Mouse (Mus musculus) liver, embryonic 13.5 days (tissue): ENCODE data around the gene AC124108.1. TPM values are rescaled to one million over a fixed set of nuclear protein-coding genes. Genes with fewer than 3 reads are reported as not detected.
"Not testable (repeated sequence)": the region's sequence is repeated elsewhere in the genome, so short reads cannot be mapped to it uniquely, and the experiment has no call there.

Source experiments
- ATAC-seq: fragments of 200-750 bp; cut with Nextera tagmentation; 2 replicates; pipeline ENCODE4 v1.8.0; 2017; ENCODE audit warnings: low read depth, mild to moderate bottlenecking, moderate number of reproducible peaks, moderate library complexity
- DNase-seq: peaks from one replicate; pipeline ENCODE4 v3.0.0; 2022
- H3K27ac ChIP-seq: fragments of 300-500 bp; sonication (generic); 2 replicates; pipeline ENCODE4 v1.5.1; 2015; ENCODE audit warnings: moderate library complexity, mild to moderate bottlenecking, inconsistent platforms
- H3K27me3 ChIP-seq: fragments of 300-500 bp; sonication (generic); 2 replicates; pipeline ENCODE4 v1.6.1; 2015; ENCODE audit warnings: mild to moderate bottlenecking, inconsistent platforms
- H3K36me3 ChIP-seq: fragments of 300-500 bp; sonication (generic); 2 replicates; pipeline ENCODE4 v1.6.1; 2015; ENCODE audit warnings: mild to moderate bottlenecking, inconsistent platforms
- H3K4me1 ChIP-seq: fragments of 300-500 bp; sonication (generic); replicated peaks from 2 replicates; pipeline ENCODE4 v1.6.1; 2015; ENCODE audit warnings: inconsistent platforms
- H3K4me2 ChIP-seq: fragments of 300-500 bp; sonication (generic); 2 replicates; pipeline ENCODE4 v1.6.1; 2015; ENCODE audit warnings: inconsistent platforms, mild to moderate bottlenecking, moderate library complexity
- H3K4me3 ChIP-seq: fragments of 300-500 bp; sonication (generic); replicated peaks from 2 replicates; pipeline ENCODE4 v1.5.1; 2015; ENCODE audit warnings: mild to moderate bottlenecking, inconsistent platforms
- H3K9ac ChIP-seq: fragments of 300-500 bp; sonication (generic); 2 replicates; pipeline ENCODE4 v1.6.1; 2015; ENCODE audit warnings: mild to moderate bottlenecking, inconsistent platforms
- H3K9me3 ChIP-seq: fragments of 300-500 bp; sonication (generic); replicated peaks from 2 replicates; pipeline ENCODE4 v1.6.1; 2016; ENCODE audit warnings: inconsistent platforms
- WGBS: fragments of 180-500 bp; shearing (Covaris S2); methylation state at CpG from one replicate; pipeline ENCODE4 v1.1.7; 2015; ENCODE audit not compliant: insufficient replicate concordance; 5-methylcytosine and 5-hydroxymethylcytosine counted together
- polyA plus RNA-seq: library from polyadenylated mRNA; unstranded; fragments of >200 nt; fragmentation: Nextera tagmentation; extraction: Ambion mirVana; gene quantifications from 2 replicates; pipeline ENCODE4 v1.2.1, GENCODE M21; 2015

Gene AC124108.1
- polyA plus RNA-seq, 1 experiment from 2014 or later = not detected

DNA sequence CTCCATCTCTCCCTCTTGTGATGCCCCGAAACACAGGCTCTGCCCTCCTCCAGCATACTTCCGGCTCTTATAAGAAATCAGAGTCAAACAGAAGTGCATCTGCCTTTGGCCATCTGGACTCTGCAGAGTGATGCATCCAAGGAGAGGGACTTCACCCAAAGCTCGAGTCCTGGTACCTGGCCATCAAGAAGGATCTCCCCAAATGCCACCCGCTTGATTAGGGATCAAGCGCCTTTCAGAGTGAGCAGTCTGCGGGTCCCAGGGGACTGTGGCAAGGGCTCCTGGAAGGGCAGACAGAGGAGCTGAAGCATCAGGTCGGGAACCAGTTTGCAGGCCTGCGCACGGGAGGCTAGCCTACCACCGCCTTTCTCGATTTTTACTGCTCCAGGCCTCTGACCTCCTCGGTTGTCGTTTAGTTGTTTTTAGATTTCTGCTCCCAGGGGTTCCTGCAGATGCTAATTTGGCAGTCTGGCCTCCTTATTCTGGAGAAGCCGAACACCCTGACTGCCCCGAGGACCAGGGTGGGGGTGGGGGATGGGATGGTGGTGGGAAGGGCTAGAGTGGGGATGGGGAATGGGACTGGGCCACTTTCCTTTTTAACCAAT lies 38.1 kb upstream of the AC124108.1 start:
- ATAC-seq = no peak
- DNase-seq = no peak
- Histone ChIP-seq H3K4me1 (peaks cover 22% of the 10 kb centered on the region; the same call in 1 of the 2 replicates), H3K36me3 (no peaks in the 10 kb centered on the region), H3K4me2 (no peak overlapping the region), H3K4me3 (no peak overlapping the region), H3K27me3 (peaks cover 8% of the 10 kb centered on the region), H3K27ac (no peak overlapping the region), H3K9me3 (no peaks in the 10 kb centered on the region), H3K9ac (no peak overlapping the region)
- 54% methylated on average over 15 of the region's 15 CpGs for WGBS

DNA sequence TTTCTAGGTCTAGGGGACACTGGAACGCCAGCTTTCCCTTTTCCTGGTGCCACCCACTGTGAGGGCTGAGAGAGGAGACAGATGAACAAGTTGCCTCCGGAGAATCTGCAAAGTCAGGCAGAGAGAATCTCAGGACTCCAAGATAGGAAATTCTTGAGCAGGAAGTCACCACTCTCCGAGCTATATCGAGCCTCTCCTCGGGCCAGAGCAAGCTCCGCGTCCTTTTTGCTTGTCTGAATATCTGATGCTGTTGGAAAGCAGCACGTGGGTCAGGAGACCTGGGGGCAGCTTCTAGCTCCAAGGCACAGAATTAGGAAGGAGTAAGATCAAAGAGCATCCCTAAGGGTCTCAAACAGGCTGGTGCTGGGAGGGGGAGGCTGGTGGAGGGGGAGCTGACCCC lies 37.6 kb upstream of the AC124108.1 start:
- H3K27ac ChIP-seq = no peak overlapping the region

DNA sequence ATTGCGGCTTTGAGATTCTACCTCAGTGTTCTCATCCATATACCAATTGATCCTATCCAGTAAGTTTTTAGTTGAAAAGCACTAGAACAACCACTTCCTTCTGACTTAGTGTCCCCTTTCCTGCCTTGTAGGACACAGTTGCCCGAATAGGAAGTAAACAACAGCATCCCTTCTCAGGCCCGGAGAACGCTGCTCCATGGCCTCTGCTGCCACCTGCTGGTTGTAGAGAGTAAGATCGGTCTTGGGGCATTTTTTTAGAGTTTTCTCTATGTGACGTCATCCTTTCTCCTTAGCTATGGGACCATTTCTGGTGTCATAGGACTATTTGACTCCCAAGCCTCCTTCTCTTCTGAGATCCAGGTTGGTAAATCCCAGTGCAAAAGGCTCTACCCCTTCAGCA lies 35.5 kb upstream of the AC124108.1 start:
- H3K4me3 ChIP-seq = no peak overlapping the region
- no peak overlapping the region for H3K27ac ChIP-seq
- H3K27me3 ChIP-seq = peaks cover 33% of the 10 kb centered on the region
- peak overlapping the region; percentile 29; the same call in 1 of the 2 replicates for H3K4me2 ChIP-seq
- H3K36me3 ChIP-seq = no peaks in the 10 kb centered on the region
- WGBS = 7% methylated on average over 6 of the region's 6 CpGs
- peaks cover 14% of the 10 kb centered on the region; the same call in 1 of the 2 replicates for H3K4me1 ChIP-seq
- DNase-seq (peak; percentile 60), ATAC-seq (peak; percentile 21; the same call in 1 of the 2 replicates)
- H3K9ac ChIP-seq = no peak overlapping the region
- H3K9me3 ChIP-seq = no peaks in the 10 kb centered on the region

More for the DNA sequence above, 37.6 kb upstream of the AC124108.1 start:
- Histone ChIP-seq H3K9me3 (no peaks in the 10 kb centered on the region), H3K9ac (no peak overlapping the region), H3K36me3 (no peaks in the 10 kb centered on the region), H3K4me2 (no peak overlapping the region), H3K4me3 (no peak overlapping the region), H3K27me3 (peaks cover 13% of the 10 kb centered on the region), H3K4me1 (peaks cover 22% of the 10 kb centered on the region; the same call in 1 of the 2 replicates)
- DNase-seq (no peak), ATAC-seq (no peak)
- WGBS = 35% methylated on average over 8 of the region's 8 CpGs

DNA sequence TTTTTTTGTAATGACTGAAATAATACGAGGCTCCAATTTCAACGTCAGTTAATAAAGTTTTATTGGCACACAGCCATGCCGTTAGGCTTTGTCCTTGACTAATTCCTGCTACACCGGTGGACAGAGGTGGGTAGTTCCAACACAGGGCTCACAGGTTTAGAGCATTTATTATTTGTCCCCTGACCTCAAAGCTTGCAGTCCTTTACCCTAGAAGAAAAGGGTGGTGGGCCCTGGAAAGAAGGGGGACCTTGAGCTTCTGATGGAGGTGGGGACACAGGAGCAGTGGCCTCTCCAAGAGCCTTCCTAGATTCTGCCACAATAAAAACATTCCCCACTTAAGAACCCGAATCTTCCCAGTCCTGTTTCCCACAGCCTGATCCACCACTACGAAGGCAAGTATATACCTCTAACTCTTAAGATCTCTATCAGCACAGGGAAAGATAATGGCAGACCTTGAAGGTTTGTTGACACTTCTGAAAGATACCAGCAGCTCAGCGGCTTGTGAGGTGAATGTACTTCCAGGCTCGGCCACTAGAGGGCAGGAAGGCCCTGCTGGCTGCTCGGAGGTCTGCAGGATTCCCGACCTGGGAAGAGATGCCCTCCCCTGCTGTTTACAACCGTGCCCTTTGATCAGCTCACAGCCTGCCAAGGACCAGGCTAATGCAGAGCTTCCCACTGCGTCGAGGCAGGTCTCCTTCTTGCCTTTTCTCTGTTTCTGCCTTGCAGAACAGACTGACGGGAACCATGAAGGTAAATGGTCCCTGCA lies 34.1 kb upstream of the AC124108.1 start:
- peaks cover 34% of the 10 kb centered on the region for H3K27me3 ChIP-seq
- DNase-seq (peak; percentile 48), ATAC-seq (peak; percentile 5; the same call in 1 of the 2 replicates)
- no peak overlapping the region for H3K27ac ChIP-seq
- no peaks in the 10 kb centered on the region for H3K9me3 ChIP-seq
- H3K4me2 ChIP-seq = no peak overlapping the region
- H3K36me3 ChIP-seq = no peaks in the 10 kb centered on the region
- H3K4me3 ChIP-seq = no peak overlapping the region
- H3K9ac ChIP-seq = no peak overlapping the region
- 21% methylated on average over 14 of the region's 14 CpGs for WGBS
- H3K4me1 ChIP-seq = no peaks in the 10 kb centered on the region; the same call in 1 of the 2 replicates

DNA sequence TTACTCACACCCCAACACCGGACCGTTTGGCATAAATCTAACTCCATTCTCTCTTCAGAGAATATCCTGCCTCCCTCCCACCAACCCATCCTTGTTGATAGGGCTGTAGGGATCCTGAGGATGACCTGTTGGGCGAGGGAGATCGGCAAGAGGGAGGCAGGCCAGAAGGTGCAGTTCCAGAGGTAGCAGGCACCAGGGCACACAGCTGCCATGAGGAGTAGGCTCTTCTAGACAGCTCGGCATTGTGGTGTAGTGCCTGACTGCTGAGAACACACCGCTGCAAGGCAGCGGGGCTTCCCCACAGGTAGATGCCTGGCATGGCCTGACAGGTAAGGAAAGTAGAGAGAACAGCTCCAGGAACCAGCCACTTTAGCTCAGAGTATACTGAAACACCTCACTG lies 33.4 kb upstream of the AC124108.1 start:
- no peak overlapping the region for H3K4me3 ChIP-seq
- no peak; the same call in 1 of the 2 replicates for ATAC-seq
- 34% methylated on average over 7 of the region's 7 CpGs for WGBS

GRCm38 (mm10) chr1:132158741-132159140 lies 32.5 kb upstream of the AC124108.1 start:
- no peak overlapping the region for H3K4me2 ChIP-seq
- H3K36me3 ChIP-seq = no peaks in the 10 kb centered on the region
- DNase-seq = no peak
- H3K4me3 ChIP-seq = no peak overlapping the region
- ATAC-seq = no peak
- H3K4me1 ChIP-seq = no peaks in the 10 kb centered on the region; the same call in 1 of the 2 replicates
- no peak overlapping the region for H3K9ac ChIP-seq
- 15% methylated on average over 2 of the region's 2 CpGs for WGBS
- peaks cover 34% of the 10 kb centered on the region for H3K27me3 ChIP-seq
- H3K27ac ChIP-seq = no peak overlapping the region
- no peaks in the 10 kb centered on the region for H3K9me3 ChIP-seq

More for the DNA sequence above, 33.4 kb upstream of the AC124108.1 start:
- Histone ChIP-seq H3K36me3 (no peaks in the 10 kb centered on the region), H3K9ac (no peak overlapping the region), H3K4me1 (no peaks in the 10 kb centered on the region; the same call in 1 of the 2 replicates), H3K27ac (no peak overlapping the region), H3K27me3 (peaks cover 34% of the 10 kb centered on the region), H3K4me2 (no peak overlapping the region), H3K9me3 (no peaks in the 10 kb centered on the region)
- no peak for DNase-seq

GRCm38 (mm10) chr1:132159681-132160080 lies 31.6 kb upstream of the AC124108.1 start:
- ATAC-seq (no peak), DNase-seq (no peak)
- no peak overlapping the region for H3K4me2 ChIP-seq
- no peaks in the 10 kb centered on the region for H3K9me3 ChIP-seq
- WGBS = 46% methylated on average over 4 of the region's 4 CpGs
- no peak overlapping the region for H3K9ac ChIP-seq
- no peaks in the 10 kb centered on the region for H3K36me3 ChIP-seq
- H3K4me1 ChIP-seq = no peaks in the 10 kb centered on the region; the same call in 1 of the 2 replicates
- H3K4me3 ChIP-seq = no peak overlapping the region
- H3K27me3 ChIP-seq = peaks cover 39% of the 10 kb centered on the region
- H3K27ac ChIP-seq = no peak overlapping the region

DNA sequence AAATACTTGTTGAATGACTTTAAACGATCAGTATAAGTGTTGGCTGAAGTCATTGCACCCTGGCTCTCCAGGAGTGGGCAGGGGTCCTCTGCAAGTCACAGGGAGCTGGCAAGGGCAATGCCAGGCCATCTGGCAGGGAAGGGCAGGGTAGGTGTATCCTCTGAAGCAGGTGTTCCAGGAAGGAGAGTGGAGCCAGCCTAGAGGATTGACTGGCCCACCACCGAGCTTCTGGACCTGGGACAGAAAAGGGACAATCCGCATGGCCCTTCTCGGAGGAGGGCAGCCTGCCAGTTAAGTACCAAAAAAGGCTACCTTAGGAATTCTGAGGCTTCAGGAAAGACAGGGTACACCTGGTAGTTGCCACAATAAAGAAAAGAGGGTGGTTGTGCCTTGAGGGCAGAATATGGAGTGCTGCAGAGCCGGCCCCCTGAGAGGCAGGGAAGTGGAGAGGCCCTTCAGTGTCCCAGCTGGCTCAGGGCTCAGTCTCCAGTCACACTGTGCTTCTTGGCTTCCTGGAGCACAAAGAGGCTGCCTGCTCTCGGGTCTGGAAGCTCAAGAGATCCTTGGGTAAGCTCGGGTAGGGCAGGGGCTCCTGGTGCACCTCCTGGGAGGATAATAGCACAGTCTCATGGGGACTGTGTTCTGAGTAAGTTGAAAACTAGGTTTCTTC lies 29.9 kb upstream of the AC124108.1 start:
- DNase-seq = no peak
- Histone ChIP-seq H3K27ac (no peak overlapping the region), H3K36me3 (no peaks in the 10 kb centered on the region), H3K4me1 (no peaks in the 10 kb centered on the region), H3K9me3 (no peaks in the 10 kb centered on the region), H3K4me2 (no peak overlapping the region), H3K4me3 (no peak overlapping the region), H3K27me3 (peaks cover 39% of the 10 kb centered on the region), H3K9ac (no peak overlapping the region)
- ATAC-seq = no peak
- WGBS = 54% methylated on average over 7 of the region's 7 CpGs

DNA sequence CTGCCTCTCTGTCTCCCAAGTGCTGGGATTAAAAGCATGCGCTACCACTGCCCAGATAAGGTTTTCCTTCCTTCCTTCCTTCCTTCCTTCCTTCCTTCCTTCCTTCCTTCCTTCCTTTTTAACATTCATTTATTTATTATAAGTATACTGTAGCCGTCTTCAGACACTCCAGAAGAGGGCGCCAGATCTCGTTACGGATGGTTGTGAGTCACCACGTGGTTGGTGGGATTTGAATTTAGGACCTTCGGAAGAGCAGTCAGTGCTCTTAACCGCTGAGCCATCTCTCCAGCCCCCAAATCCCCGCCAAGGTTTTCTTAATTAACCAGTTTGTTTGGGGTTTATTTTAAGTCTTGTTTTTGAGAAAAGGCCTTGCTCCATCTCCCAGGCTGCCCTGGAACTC lies 28.6 kb upstream of the AC124108.1 start:
- H3K4me1 ChIP-seq, H3K36me3 ChIP-seq, H3K4me2 ChIP-seq, H3K9me3 ChIP-seq, H3K27ac ChIP-seq, ATAC-seq, DNase-seq, H3K9ac ChIP-seq, H3K4me3 ChIP-seq: not testable (repeated sequence)
- WGBS = 39% methylated on average over 9 of the region's 9 CpGs
- peaks cover 36% of the 10 kb centered on the region for H3K27me3 ChIP-seq

DNA sequence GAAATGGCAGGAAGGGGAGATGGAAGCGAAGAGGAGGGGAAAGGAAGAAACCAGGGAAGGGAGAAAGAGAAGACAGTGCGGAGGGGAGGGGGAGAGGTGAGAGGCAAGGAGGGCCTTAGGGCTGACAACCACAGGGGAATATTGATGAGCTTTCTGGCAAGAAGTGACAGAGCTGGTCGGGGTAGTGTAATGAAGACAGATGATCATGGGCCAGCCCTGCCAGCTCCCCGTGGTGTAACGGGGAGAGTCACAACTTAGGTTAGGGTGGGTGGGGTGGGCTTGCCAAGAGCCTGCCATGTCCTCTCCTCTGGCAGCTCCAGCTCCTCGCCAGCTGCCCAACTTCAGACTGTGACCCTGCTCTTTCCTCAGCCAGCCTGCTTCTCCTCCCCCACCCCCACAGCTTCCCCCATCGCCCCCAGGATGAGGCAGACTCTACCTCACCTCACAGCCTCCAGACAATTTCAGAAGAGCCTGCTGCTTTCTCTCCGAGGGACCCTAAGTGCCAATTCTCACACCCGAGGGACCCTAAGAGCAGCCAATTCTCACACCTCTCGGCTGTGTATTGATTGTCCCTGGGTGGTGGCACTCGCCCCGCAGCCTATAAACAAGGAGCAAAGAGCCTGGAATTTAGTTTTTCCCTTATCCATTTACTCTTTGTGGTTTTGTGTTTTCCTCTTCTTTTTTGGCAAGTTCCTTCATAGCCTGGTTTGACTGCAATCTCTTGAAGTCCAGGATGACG lies 26.3 kb upstream of the AC124108.1 start:
- 21% methylated on average over 13 of the region's 13 CpGs for WGBS
- no peak overlapping the region for H3K27ac ChIP-seq
- H3K4me1 ChIP-seq = no peaks in the 10 kb centered on the region
- H3K4me3 ChIP-seq = no peak overlapping the region
- ATAC-seq (no peak), DNase-seq (no peak)
- H3K4me2 ChIP-seq = no peak overlapping the region
- H3K9me3 ChIP-seq = no peaks in the 10 kb centered on the region
- H3K9ac ChIP-seq = no peak overlapping the region
- peaks cover 24% of the 10 kb centered on the region for H3K27me3 ChIP-seq
- no peaks in the 10 kb centered on the region for H3K36me3 ChIP-seq

GRCm38 (mm10) chr1:132165859-132166258 lies 25.4 kb upstream of the AC124108.1 start:
- Histone ChIP-seq H3K4me3 (no peak overlapping the region), H3K36me3 (no peaks in the 10 kb centered on the region), H3K27me3 (peaks cover 19% of the 10 kb centered on the region), H3K4me2 (no peak overlapping the region), H3K4me1 (no peaks in the 10 kb centered on the region), H3K9me3 (no peaks in the 10 kb centered on the region), H3K9ac (no peak overlapping the region), H3K27ac (no peak overlapping the region)
- ATAC-seq (no peak), DNase-seq (no peak)
- WGBS = 31% methylated on average over 3 of the region's 3 CpGs
